Mouse (Mus musculus) adrenal gland, postnatal 25 days (tissue): ENCODE results near the gene 4930556J24Rik. TPM values are rescaled to one million over a fixed set of nuclear protein-coding genes. Genes with fewer than 3 reads are reported as not detected.

Experiments used
- total RNA-seq: library from RNA; stranded (reverse); gene quantifications from 2 replicates; pipeline ENCODE4 v1.2.3, GENCODE M21; 2021

4930556J24Rik gene
- total RNA-seq, 1 experiment from 2014 or later, result not detected

Other genes with a start within 250 kb of the 4930556J24Rik start
- gene Osbp2, start 112.9 kb downstream of the 4930556J24Rik start, total RNA-seq, result 1.1 and 2.6 TPM in 2 replicates
- gene 4921536K21Rik, start 81.7 kb downstream of the 4930556J24Rik start, total RNA-seq, result 0.33 and 0.82 TPM in 2 replicates
- gene Dusp18, start 81.5 kb downstream of the 4930556J24Rik start, total RNA-seq, result 3.9 and 4.1 TPM in 2 replicates
- 6.6 and 6.9 TPM in 2 replicates for gene Slc35e4, start 62.1 kb downstream of the 4930556J24Rik start, total RNA-seq
- gene Tcn2, start 44.6 kb downstream of the 4930556J24Rik start, total RNA-seq, result 125 and 128 TPM in 2 replicates
- gene Pes1, start 12.8 kb downstream of the 4930556J24Rik start, total RNA-seq, result 58.3 and 73.6 TPM in 2 replicates
- 0.24 TPM in 1 of 2 replicates, not detected in the other for gene Gal3st1, start 6.9 kb upstream of the 4930556J24Rik start, total RNA-seq
- 5.8 and 7.7 TPM in 2 replicates for gene Sec14l4, start 54.7 kb upstream of the 4930556J24Rik start, total RNA-seq
- gene Sec14l3, start 88.1 kb upstream of the 4930556J24Rik start, total RNA-seq, result not detected in 2 replicates
- 14.5 and 21.9 TPM in 2 replicates for gene Mtfp1, start 118.7 kb upstream of the 4930556J24Rik start, total RNA-seq
- gene Sec14l2, start 146.6 kb upstream of the 4930556J24Rik start, total RNA-seq, result 1.8 and 4.1 TPM in 2 replicates
- gene Rnf215, start 158.4 kb upstream of the 4930556J24Rik start, total RNA-seq, result 26.1 and 31.6 TPM in 2 replicates
- gene Ccdc157, start 183.5 kb upstream of the 4930556J24Rik start, total RNA-seq, result 11.8 and 14.0 TPM in 2 replicates
- gene Sf3a1, start 183.6 kb upstream of the 4930556J24Rik start, total RNA-seq, result 42.1 and 45.6 TPM in 2 replicates
- 15.6 and 15.8 TPM in 2 replicates for gene Tbc1d10a, start 210.0 kb upstream of the 4930556J24Rik start, total RNA-seq
- 3.0 and 4.1 TPM in 2 replicates for gene Castor1, start 241.4 kb upstream of the 4930556J24Rik start, total RNA-seq